Mouse (Mus musculus): Measurements from ENCODE around the gene Arid3b.

- TF ChIP-seq POLR2A (IDR thresholded peaks at IDR 0.05; ENCODE audit: borderline replicate concordance, extremely low read depth, low read depth, low read length) = no peak
- no peak for TF ChIP-seq CTCF (IDR thresholded peaks at IDR 0.05; ENCODE audit: insufficient read depth, low read length)
These were observed 5.1 kb downstream of the Arid3b start for GRCm38 (mm10) chr9:57831267-57832082.
